Mouse (Mus musculus): ENCODE data around the gene Rdh5.
A peak's percentile ranks its signal among the peaks of the same experiment; 100 is the strongest.

The Rdh5 gene

DNA sequence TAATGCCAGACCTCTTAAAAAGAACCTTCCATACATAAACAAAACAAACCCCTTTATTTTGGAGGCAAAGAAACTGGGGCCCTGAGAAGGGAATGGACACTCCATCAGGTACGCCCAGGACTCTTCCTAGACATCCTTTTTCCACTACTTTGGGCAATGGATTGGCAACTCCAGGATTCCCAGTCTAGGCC, at the start of gene Rdh5:
Rdh5 (minus strand) TSS at position 67 of the 191 bp plus-strand sequence.
- no peak for ATAC-seq (ENCODE audit: insufficient number of reproducible peaks, low FRiP score, low TSS enrichment)

DNA sequence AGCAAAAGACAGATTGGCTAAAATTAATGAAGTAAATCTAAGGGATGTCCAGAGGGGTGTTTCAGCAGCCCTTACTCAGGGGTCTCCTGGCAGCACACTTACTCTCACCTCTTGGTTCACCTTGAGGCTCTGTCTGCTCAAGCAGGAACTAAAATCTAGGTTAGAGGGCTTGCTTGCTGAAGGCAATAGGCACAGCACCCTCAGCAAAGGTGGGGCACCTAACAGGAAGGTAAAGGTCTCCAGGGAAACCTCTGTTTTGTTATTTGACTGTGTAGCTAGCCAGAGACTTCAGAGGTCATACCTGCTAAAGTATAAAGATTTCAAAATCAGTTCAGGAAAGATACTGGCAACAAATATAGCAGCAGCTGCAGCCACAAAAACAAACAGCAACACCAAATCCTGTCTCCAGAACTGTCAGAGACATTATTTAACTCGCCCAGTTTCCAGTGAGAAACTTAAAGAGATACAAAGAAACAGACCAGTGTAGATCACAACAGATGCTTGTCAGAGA, 48.1 kb upstream of the Rdh5 start:
- ATAC-seq (ENCODE audit: insufficient number of reproducible peaks, low FRiP score, low TSS enrichment) = no peak

DNA sequence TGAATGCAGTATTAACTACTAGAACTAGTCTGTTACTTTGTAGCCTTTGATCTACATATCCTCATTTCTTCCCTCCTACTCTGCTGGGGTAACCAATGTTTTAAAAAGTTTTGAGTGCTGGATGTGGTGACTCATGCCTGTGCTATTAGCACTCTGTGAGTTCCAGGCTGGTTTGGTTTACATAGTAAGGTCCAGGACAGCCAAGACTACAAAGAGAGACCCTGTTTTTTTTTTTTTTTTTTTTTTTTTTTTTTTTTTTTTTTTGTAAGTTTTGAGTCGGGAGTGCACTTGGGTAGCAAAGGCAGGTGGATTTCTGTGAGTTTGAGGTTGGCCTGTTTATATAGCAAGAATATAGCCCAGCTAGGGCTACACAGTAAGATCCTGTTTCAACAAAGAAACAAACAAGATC, 45.7 kb upstream of the Rdh5 start:
- no peak for ATAC-seq (ENCODE audit: insufficient number of reproducible peaks, low FRiP score, low TSS enrichment)

DNA sequence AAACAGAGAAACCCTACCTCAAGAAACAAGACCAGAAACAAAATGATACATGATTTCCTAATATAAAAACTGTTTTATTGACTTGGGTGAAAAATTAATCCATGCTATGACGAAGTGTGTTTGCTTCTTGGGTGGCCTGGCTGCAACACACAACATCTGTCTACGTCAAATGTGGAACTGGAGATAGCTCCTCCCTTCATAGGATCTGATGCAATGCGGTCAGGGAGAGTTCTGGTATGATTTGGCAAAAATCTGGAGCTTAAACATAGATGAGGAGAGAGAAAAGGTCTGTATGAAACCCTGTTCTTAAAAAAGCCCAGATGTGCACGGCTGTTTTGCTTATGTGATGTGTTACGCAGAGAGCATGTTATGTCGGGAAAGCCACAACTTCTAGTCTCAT, 43.2 kb upstream of the Rdh5 start:
- ATAC-seq (ENCODE audit: insufficient number of reproducible peaks, low FRiP score, low TSS enrichment) = no peak

DNA sequence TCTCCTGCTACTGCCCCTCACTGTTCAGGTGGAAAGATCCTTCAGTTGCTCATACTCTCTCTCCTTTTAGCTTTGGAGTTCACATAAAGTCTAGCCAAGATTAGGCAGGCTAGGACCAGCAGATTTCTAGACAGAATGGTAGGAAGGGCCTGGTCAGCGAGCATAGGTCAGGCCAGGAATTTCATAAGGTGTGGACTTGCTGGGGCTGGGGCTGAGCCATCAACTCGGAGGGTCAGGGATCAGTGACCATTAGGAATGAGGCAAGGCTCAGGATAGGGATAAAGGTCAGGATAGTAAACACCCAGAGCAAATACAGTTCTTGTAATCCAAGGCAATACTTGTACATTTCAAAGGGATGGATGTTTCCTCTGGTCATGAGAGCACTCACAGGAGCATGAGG, 42.3 kb upstream of the Rdh5 start:
- no peak for ATAC-seq (ENCODE audit: insufficient number of reproducible peaks, low FRiP score, low TSS enrichment)

DNA sequence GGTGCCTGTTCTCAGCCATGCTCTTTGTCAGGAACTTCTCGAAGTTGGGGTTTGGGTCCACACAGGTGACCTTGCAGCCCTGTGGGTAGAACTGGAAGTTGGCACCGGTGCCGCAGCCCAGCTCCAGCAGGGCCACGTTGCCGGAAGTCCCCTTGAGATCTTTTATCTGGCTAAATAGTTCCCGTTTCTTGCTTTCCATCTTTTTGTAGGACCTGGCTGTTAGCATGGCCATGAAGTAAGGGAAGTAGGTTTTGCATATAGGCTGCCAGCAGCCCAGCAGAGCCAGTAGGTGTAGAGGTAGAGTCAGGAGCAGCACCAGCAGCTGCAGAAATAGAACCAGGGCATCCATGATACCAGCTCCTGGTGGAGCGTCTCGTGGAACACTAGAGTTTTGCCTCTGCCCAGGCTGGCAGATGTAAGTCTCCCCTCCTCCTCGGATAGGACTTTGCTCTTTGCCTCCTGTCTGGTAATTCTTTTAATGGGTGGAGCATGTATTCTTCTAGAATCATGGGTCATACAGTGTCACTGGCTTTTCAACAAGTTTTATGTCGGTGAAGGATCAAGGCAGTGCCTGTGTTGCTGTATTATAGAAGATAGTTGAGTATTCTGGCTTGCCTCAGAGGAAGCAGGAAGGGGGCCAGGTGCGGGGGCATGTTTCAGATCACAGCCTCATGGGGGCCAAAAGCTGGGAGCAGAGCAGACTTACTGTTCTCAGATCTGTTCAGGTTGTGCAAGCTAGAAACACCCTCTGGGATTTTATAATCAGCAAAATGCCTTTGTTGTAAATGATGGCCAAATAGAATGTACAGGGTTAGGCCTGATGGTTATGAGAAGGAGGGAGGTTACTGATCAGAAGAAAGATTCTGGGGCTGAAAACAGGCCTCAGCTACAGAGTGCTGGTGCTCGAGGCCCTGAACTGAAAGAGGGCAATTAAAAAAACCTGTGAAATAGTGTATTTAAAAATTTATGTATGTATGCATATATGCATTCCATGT, 38.2 kb upstream of the Rdh5 start, which contains the start of gene Mettl7b:
Mettl7b (minus strand) TSS at position 399 of the 995 bp plus-strand sequence.
- ATAC-seq (ENCODE audit: insufficient number of reproducible peaks, low FRiP score, low TSS enrichment) = no peak

DNA sequence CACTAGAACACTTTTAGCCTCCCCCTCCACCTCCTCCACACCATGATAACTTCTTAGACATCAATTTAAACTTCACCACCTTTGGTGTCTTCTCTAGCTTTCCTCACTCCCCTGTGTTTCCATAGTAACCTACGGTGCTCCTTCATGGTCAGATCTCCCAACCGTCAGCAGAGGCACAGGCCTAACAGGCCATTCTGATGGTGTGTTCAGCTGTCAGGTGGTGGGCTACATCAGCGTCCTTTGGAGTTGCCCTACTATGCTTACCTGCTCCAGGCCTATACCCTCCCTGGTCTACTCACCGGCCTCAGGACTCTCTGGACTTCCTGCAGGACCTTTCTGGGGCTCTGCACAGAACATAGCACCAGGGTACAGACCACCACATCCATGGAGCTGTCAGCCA, 37.5 kb upstream of the Rdh5 start:
- no peak for ATAC-seq (ENCODE audit: insufficient number of reproducible peaks, low FRiP score, low TSS enrichment)

DNA sequence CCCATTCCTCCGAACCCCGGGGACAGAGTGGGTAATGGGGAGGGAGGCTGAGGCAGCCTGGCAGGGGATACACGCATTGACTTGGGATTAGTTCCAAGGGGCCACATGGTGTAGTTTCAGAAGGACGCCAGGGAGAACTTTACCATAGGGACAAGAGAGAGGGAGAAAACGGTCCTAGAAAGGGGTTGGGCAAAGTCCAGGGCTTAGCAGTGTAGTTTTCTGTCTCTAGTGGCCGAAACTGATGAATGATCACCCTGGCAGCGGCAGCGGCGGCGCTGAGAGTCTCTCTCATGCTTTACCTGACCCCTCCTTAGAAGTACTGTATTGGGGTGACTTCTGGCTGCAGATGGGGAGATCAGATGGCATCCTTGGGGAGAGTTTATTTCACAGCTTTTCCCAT, 35.7 kb upstream of the Rdh5 start:
- no peak for ATAC-seq (ENCODE audit: insufficient number of reproducible peaks, low FRiP score, low TSS enrichment)

DNA sequence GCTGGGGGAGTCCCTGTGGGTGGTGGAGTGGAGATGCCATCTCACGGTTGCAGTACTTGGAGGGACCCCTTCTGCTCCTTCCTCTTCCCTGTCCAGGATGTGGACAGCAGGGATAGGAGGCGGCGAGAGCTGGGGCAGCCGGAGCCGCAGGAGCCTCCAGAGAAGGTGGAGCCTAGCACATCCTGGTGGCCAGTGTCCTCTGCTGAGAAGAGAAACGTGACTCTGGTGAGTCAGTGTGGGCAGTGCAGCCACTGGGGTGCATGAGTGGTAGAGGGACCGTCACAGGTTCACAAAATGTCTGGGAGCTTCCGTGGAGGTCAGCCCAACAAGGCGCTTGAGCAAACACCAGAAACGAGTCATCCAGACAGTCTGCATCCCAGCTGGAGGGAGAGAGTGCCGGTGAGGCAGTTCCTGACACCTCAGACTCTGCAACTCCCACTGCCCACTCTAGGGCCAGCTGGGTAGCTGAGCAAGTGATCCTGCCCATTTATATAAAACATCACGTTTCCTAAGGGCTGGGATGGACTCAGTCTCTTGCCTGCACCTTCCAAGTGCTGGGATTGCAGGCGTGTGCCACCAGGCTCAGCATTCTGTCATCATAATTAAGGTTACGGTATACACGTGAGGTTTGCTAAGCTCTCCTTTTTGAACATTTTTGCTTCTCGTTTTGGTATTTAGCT, 27.7 kb upstream of the Rdh5 start:
- ATAC-seq (ENCODE audit: insufficient number of reproducible peaks, low FRiP score, low TSS enrichment) = no peak

DNA sequence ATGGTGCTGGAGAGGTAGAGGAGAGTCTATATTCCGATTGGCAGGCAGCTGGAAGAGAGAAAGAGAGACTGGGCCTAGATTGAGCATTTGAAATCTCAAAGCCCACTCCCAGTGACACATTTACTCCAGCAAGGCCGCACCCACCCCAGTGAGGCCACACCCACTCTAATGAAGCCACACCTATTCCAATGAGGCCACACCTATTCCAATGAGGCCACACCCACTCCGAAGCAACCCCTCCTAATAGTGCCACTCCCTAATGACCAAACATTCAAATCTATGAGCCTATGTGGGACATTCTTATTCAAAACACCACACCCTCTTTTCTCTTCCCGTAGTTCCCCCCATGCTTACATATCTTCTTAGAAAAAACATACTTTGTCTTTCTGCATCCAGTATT, 24.8 kb upstream of the Rdh5 start:
- no peak for ATAC-seq (ENCODE audit: insufficient number of reproducible peaks, low FRiP score, low TSS enrichment)

DNA sequence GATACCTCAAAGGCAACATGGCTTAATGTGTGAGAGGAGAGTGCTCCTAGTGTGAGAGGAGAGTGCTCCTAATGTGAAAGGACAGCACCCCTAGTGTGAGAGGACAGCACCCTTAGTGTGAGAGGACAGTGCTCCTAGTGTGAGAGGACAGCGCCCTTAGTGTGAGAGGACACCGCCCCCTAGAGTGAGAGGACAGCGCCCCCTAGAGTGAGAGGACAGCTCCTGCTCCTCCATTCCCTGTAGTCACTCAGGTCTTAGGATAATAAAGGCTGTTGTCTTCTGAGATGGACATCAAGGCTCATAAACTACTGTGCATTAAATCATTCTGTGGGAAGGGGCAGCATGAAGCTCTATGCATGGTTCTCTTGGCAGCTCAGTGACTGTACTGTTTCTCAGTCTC, 23.0 kb upstream of the Rdh5 start:
- no peak for ATAC-seq (ENCODE audit: insufficient number of reproducible peaks, low FRiP score, low TSS enrichment)

DNA sequence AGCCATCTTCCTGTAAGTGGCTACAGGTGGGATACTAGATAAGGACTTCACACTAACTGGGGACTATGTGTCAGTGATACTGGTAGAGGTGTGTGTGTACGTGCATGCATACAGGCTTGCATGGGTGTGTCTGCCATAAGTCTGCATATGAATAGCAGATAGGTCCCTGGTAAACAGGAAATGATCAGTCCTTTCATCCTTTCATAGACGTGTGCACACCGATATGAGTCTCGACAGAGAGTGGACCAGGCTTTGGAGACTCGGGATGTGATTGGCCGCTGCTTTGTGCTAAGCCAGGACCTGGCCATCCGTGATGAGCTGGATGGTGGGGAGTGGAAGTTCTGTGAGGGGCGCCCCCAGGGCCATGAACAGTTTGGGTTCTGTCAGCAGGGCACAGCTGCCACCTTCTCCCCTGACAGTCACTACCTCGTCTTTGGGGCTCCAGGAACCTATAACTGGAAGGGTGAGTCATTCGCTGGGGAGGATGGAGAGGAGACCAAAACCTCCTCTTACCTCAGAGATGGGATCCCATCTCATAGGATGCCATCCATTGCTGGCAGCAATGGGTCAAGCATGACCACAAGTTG, 17.9 kb upstream of the Rdh5 start:
- ATAC-seq (ENCODE audit: insufficient number of reproducible peaks, low FRiP score, low TSS enrichment) = no peak

DNA sequence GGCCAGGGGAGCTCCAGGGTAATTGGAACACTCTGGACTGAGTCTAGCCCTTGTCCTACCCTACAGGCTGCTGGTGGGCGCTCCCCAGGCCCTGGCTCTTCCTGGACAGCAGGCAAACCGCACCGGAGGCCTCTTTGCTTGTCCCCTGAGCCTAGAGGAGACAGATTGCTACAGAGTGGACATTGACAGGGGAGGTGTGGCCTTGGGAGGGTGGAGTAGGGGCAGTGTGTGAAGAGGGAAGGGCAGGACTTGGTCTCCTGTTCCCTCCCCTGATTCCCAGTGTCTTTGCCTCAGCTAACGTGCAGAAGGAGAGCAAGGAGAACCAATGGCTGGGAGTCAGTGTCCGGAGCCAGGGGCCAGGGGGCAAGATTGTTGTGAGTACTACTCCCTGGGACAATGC, 16.3 kb upstream of the Rdh5 start:
- no peak for ATAC-seq (ENCODE audit: insufficient number of reproducible peaks, low FRiP score, low TSS enrichment)

DNA sequence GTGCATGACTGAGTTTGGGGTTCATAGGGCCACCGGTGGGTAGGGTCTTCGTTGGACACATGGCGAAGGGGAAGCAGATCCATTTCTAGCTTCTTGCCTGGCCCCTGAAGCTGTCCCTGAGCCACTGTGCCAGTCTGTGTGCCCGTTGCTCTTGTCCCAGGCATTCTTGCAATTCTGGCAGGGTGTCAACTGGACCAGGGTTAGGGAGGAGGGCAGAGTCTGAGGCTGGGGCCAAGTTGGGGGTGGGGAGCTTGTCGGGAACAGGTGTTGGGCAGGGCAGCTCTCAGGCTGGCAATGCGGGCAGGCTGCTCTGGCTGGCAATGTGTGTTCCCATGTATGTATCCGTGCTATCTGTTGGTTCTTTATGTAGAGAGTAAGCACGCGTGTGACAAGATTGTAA, 15.8 kb upstream of the Rdh5 start:
- ATAC-seq (ENCODE audit: insufficient number of reproducible peaks, low FRiP score, low TSS enrichment) = peak; percentile 69

DNA sequence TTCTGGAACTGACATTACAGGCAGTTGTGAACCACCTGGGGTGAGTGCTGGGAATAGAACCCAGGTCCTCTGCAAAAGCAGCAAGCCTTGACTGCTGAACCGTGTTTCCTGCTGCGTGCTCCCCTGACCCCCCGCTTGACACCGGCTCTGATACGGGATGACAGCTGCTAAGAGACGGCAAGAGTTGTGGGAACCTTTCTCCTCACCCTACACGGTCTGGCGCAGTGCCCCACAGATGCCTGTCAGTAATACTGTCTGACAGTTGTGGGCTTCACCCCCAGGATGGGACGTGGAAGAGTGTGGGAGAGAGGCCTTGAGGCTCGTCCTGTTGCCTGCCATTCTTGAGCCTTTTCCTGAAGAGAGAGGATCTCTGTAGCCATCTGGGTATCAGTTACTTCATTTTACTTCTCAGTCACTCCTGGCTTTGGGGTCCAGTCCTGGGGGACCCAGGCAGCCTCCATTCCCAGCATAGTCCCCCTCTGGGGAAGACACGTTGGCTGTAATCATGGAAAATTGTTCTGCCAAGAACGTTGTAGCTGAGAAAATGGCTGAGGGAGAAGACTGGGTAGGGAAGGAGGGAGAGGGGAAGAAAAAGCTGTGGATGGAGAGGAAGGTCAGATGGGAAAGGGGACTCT, 15.2 kb upstream of the Rdh5 start:
- ATAC-seq (ENCODE audit: insufficient number of reproducible peaks, low FRiP score, low TSS enrichment) = no peak

DNA sequence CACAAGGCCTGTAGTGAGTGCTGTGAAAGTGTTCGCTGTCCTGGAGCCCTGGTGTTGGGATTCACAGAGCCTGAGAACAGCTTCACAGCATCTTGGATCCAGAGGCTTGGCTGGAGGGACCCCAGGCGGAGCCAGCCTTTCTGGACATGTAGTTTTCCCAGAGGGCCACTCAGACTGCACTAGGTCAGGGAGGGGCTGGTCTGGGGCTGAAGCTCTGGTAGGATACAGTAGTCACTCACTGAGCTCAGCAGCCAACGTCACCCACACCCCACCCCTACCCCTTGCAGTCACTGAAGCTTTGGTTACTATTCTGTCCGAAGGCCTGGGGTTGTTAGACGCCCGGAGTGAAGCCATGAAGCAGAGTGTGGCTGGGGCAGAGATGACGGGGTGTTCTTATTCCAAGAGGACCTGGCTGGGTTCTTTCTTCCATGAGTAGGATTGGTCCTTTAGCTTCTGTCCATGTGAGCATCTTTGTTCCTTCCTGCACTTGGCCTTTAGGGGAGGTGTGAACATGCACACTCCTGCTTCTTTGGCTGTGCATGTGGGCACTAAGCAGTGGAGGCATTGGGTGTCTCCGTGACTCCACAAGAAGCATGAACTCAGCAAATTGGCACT, 13.2 kb upstream of the Rdh5 start:
- ATAC-seq (ENCODE audit: insufficient number of reproducible peaks, low FRiP score, low TSS enrichment) = 0 out of 2 replicates have a peak, but pooled peaks have one; percentile 4

DNA sequence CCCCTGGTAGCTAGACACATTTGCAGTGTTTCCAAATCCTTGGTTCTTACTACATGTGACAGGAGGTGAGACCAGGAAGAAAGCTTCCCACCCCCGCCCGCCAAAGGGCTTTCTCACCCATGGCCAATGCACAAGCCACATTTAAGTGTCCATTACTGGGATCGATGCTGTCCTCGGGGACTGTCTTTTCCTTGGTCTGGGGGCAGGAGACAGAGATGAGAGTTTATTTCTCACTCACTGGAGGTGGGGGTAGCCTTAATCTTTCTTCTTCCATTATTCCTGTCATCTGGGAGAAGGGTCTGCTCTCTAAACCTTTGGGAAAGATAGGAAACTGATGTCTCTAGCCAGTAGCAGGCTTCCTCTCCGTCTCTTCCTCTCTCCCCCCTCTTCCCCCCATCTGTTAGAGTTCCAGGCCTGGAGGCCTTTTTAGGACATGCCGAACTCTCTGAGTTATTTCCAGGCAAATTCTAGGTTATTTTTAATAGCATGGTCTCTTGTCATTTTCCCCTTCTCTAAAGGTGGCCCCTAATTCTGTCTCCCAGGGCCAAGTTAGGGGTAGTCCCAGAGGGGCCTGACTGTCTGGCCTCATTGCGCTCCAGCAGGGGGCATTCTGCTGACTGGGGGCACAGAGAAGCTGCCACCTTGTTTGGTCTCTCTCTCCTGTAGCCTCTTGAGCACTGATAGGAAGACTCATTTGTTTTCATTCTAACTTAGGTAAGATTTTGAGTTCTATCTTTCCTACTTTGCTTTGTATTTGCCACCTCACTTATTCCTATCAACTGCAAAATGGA, 12.5 kb upstream of the Rdh5 start:
- no peak for ATAC-seq (ENCODE audit: insufficient number of reproducible peaks, low FRiP score, low TSS enrichment)

DNA sequence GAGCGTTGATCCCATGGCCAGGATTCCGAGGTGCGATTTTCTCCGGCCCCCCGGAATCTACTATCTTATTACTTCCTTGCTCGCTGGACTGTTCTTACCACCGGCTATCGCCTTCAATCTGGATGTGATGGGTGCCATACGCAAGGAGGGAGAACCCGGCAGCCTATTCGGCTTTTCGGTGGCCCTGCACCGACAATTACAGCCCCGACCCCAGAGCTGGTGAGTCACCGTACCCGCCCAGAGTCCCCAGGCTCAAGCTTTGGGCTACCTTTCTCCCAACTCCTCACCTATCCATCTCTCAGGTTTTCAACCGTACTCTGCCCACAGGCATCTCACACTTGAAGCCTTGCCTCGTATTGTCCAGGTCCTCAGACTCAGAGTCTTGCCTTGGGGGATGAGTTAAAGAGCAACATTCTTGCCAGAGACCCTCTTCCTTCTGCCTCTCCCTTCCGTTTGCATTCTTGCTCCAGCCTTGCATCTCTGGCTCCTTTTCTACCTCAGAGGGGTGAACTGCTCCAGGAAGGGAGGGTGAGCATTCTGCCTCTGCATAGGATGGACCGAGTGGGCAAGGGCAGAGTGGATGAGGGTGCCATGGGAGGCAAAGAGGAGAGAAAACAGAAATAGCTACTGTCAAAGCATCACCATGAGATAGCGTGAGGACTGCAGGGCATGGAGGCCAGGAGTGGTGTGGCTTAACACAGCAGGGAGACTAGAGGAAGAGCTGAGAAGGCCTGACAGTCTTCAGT, 11.5 kb upstream of the Rdh5 start:
- peak; percentile 19 for ATAC-seq (ENCODE audit: insufficient number of reproducible peaks, low FRiP score, low TSS enrichment)

DNA sequence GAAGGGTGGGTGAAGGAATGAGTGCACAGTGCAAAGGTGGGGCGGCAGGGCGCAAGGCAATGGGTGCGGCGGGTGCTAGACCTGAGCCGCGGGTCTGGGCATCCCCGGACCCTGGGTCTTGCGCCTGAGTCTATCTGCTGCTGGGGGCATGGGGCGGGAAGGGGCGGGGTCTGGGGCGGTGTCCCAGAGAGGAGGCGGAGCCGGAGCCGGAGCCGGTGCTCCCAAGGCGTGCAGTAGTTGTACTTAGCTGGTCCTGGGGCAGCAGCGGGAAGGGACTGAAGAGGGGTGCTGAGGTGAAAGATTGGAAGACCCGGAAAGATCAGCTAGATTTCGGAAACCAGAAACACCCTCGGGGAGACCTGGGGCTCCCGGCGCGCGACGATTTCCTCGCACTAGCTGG, 10.9 kb upstream of the Rdh5 start, which contains the start of gene Itga7:
Itga7 (plus strand) TSS at position 245 of the 400 bp plus-strand sequence.
- peak; percentile 57 for ATAC-seq (ENCODE audit: insufficient number of reproducible peaks, low FRiP score, low TSS enrichment)

Measured in cerebellum, adult (tissue).